In the genomic region with DNA sequence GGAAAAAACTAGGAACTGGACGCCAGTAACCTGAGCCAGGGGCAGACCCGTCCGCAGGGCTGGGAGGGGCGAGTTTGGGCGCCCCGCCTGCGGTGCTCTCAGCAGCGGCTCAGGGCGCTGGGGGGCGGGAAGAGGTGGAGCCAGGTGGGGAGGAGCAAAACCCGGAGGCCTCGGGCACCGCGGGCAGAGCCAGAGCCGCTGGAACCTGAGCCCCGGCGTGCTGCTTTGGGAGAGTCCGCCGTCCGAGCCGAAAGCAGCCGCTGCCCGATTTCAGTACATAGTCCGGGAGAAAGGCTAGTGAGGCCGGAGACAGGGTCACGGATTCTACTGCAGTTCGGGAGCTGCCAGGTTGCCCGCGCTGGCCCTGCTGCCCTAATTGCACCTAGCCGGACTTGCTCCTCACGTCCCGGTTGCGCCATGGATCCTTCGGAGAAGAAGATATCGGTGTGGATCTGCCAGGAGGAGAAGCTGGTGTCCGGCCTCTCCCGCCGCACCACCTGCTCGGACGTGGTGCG, we compare ENCODE assay signal across 8 mouse cellular contexts. TPM values are rescaled to one million over a fixed set of nuclear protein-coding genes. Genes with fewer than 3 reads are reported as not detected.
DNase-seq lines count a peak whose midpoint lies in the region; ATAC-seq and TF ChIP-seq lines count a peak whose summit lies in the region.

TSS of gene Rassf10 (plus strand) at position 186 of the 515 bp plus-strand sequence.

- no peaks in the 10 kb centered on the region for H3K9me3 ChIP-seq in intestine, postnatal 0 days (ENCODE audit: control insufficient read depth)
- no peaks in the 10 kb centered on the region for H3K9me3 ChIP-seq in liver, embryonic 12.5 days (replicated peaks)

- no peak within 1 kb of the TSS for H3K27ac ChIP-seq in intestine, postnatal 0 days (ENCODE audit: low read depth, low read length)
- H3K27ac ChIP-seq in liver, embryonic 12.5 days = no peak within 1 kb of the TSS

- peaks cover 18% of the 10 kb centered on the region for H3K27me3 ChIP-seq in intestine, postnatal 0 days (replicated peaks; ENCODE audit: control insufficient read depth, insufficient read depth, low read length)
- peaks cover 79% of the 10 kb centered on the region for H3K27me3 ChIP-seq in liver, embryonic 12.5 days (replicated peaks)

- no peaks in the 10 kb centered on the region for H3K36me3 ChIP-seq in intestine, postnatal 0 days (ENCODE audit: control insufficient read depth, insufficient read depth)
- H3K36me3 ChIP-seq in liver, embryonic 12.5 days = no peaks in the 10 kb centered on the region

- TF ChIP-seq CTCF in intestine, postnatal 0 days (IDR thresholded peaks at IDR 0.05; ENCODE audit: low read depth) = no peak

- under 1% methylated on average over 40 of the region's 41 CpGs for WGBS in intestine, postnatal 0 days
- 2% methylated on average over 40 of the region's 41 CpGs for WGBS in liver, embryonic 12.5 days (ENCODE audit: insufficient replicate concordance)

- no peaks in the 10 kb centered on the region for H3K4me1 ChIP-seq in intestine, postnatal 0 days (replicated peaks; ENCODE audit: control insufficient read depth, insufficient read depth, low read length)
- 0 out of 2 replicates have a peak, but pooled peaks cover 6% of the 10 kb centered on the region for H3K4me1 ChIP-seq in liver, embryonic 12.5 days

- ATAC-seq in intestine, postnatal 0 days = peak; percentile 89
- ATAC-seq in liver, embryonic 12.5 days = peak; percentile 67

- no peak within 1 kb of the TSS for H3K9ac ChIP-seq in intestine, postnatal 0 days (ENCODE audit: low read depth, low read length)
- H3K9ac ChIP-seq in liver, embryonic 12.5 days = no peak within 1 kb of the TSS

- peak within 1 kb of the TSS; percentile 39 for H3K4me3 ChIP-seq in intestine, postnatal 0 days (ENCODE audit: low read depth, low read length)
- peak within 1 kb of the TSS; percentile 38 for H3K4me3 ChIP-seq in liver, embryonic 12.5 days

- peak; percentile 33 to 45 for DNase-seq in layer of hippocampus, postnatal 14 days (ENCODE audit: low spot score in 2 of 2)
- DNase-seq in layer of hippocampus, adult 9-11 months = no peak
- peak; percentile 63 for DNase-seq in embryo, embryonic 11.5 days (ENCODE audit: low read depth, low spot score)
- DNase-seq in heart, adult 11 months = peak; percentile 99
- peak; percentile 74 for DNase-seq in neural tube, embryonic 10.5 days (ENCODE audit: extremely low spot score, low spot score)
- peak; percentile 77 for DNase-seq in urinary bladder, adult 2 months (ENCODE audit: low spot score)

- H3K4me2 ChIP-seq in intestine, postnatal 0 days (replicated peaks; ENCODE audit: low read depth) = peak within 1 kb of the TSS; percentile 95
- peak within 1 kb of the TSS; percentile 64 for H3K4me2 ChIP-seq in liver, embryonic 12.5 days

RNA-seq across cellular contexts. Expression of gene Rassf10, which starts in this region (rescaled TPM):
- total RNA-seq in layer of hippocampus, postnatal 14 days (2021) = 1 to 10 TPM; 4.6 to 5.5 TPM
- 0.76 and 0.94 TPM in 2 replicates for polyA plus RNA-seq in intestine, postnatal 0 days (2015; fragmentation: Nextera tagmentation; extraction: Ambion mirVana)
- polyA plus RNA-seq in liver, embryonic 12.5 days (2016; fragmentation: Nextera tagmentation; extraction: Ambion mirVana) = 0.05 and 0.12 TPM in 2 replicates
- 0.50 and 0.71 TPM in 2 replicates for polyA plus RNA-seq in urinary bladder, adult 2 months (2012; rRNA removed)

Comparison
In these comparisons a context has a peak if more than half of its experiments do, and no peak if none do; other contexts are left out.
1. Peak in ATAC-seq, H3K4me3 ChIP-seq and H3K4me2 ChIP-seq in intestine, postnatal 0 days; RNA of the gene not detected or under 1 TPM.
2. Peak in ATAC-seq, H3K4me3 ChIP-seq and H3K4me2 ChIP-seq in liver, embryonic 12.5 days; RNA of the gene not detected or under 1 TPM.
3. Peak in DNase-seq in urinary bladder, adult 2 months; RNA of the gene not detected or under 1 TPM.